ENCODE assay signal across 8 mouse cellular contexts in genomic region chr11:5505856-5506575, GRCm38 (mm10). TPM values are rescaled to one million over a fixed set of nuclear protein-coding genes. Genes with fewer than 3 reads are reported as not detected.
A peak's percentile ranks its signal among the peaks of the same experiment; 100 is the strongest.
DNase-seq lines count a peak whose midpoint lies in the region; ATAC-seq lines count a peak whose summit lies in the region.

No protein-coding gene starts in this region.

- peaks cover 12% of the 10 kb centered on the region; the same call in 1 of the 2 replicates for H3K4me1 ChIP-seq in kidney, embryonic 15.5 days

- peak overlapping the region; percentile 29 for H3K27ac ChIP-seq in kidney, embryonic 15.5 days

- peak overlapping the region; percentile 14 for H3K4me3 ChIP-seq in kidney, embryonic 15.5 days (replicated peaks)

- no peaks in the 10 kb centered on the region for H3K36me3 ChIP-seq in kidney, embryonic 15.5 days

- DNase-seq in B cell, adult 2 months: peak; percentile 21 to 27
- peak; percentile 95 for DNase-seq in R1 (ENCODE audit: low read depth, low spot score)
- peak; percentile 72 to 75 for DNase-seq in heart, adult 9 months (ENCODE audit: low spot score in 2 of 2)
- peak; percentile 84 for DNase-seq in lung, postnatal 36 days
- no peak for DNase-seq in left cerebral cortex, adult 18-20 months (ENCODE audit: low spot score in 2 of 2)
- DNase-seq in gastrocnemius, adult 8-10 months (ENCODE audit: low spot score in 2 of 2): no peak

- ATAC-seq in kidney, embryonic 15.5 days (replicated peaks; ENCODE audit: low FRiP score): peak; percentile 56; the same call in 1 of the 2 replicates
- ATAC-seq in erythroid progenitor cell, adult 5-6 weeks (replicated peaks; ENCODE audit: low FRiP score, poor library complexity, severe bottlenecking): no peak

- no peaks in the 10 kb centered on the region for H3K9me3 ChIP-seq in kidney, embryonic 15.5 days (replicated peaks)

- peak overlapping the region; percentile 40 for H3K4me2 ChIP-seq in kidney, embryonic 15.5 days

- 15% methylated on average over 18 of the region's 18 CpGs for WGBS in kidney, embryonic 15.5 days

- H3K9ac ChIP-seq in kidney, embryonic 15.5 days: 0 out of 2 replicates have a peak overlapping the region, but pooled peaks have one; percentile 11

- no peaks in the 10 kb centered on the region for H3K27me3 ChIP-seq in kidney, embryonic 15.5 days

RNA-seq across cellular contexts. Expression of gene Xbp1, which starts 14.4 kb away (rescaled TPM):
- 189 and 200 TPM in 2 replicates for polyA plus RNA-seq in kidney, embryonic 15.5 days (2015; fragmentation: Nextera tagmentation; extraction: Ambion mirVana)
- 100 to 1,000 TPM; 119 to 141 TPM for total RNA-seq in left cerebral cortex, adult 18-20 months (2021)
- 100 to 1,000 TPM in 1 of 4 experiments, 10 to 100 TPM in 3; 57.4 to 110 (median 72.7) TPM for total RNA-seq in gastrocnemius, adult 8-10 months (2022)
- 42.8 and 44.7 TPM in 2 replicates for total RNA-seq in erythroid progenitor cell, adult 5-6 weeks (2015; ENCODE audit: low replicate concordance)
- total RNA-seq in erythroid progenitor cell, adult 5-6 weeks (2017; ENCODE audit: low replicate concordance): 27.2 and 32.3 TPM in 2 replicates

RNA-seq across cellular contexts. Expression of gene Ccdc117, which starts 36.0 kb away (rescaled TPM):
- polyA plus RNA-seq in kidney, embryonic 15.5 days (2015; fragmentation: Nextera tagmentation; extraction: Ambion mirVana): 18.8 and 19.7 TPM in 2 replicates
- 10 to 100 TPM; 18.0 to 18.7 TPM for total RNA-seq in left cerebral cortex, adult 18-20 months (2021)
- total RNA-seq in gastrocnemius, adult 8-10 months (2022): 10 to 100 TPM; 19.2 to 27.7 (median 24.0) TPM
- total RNA-seq in erythroid progenitor cell, adult 5-6 weeks (2015; ENCODE audit: low replicate concordance): 2.5 and 4.6 TPM in 2 replicates
- total RNA-seq in erythroid progenitor cell, adult 5-6 weeks (2017; ENCODE audit: low replicate concordance): 8.2 and 12.6 TPM in 2 replicates

Comparison
In these comparisons a context has a peak if more than half of its experiments do, and no peak if none do; other contexts are left out.
1. DNase-seq: peak in B cell, adult 2 months (2 of 2), R1 (single experiment), heart, adult 9 months (2 of 2) and lung, postnatal 36 days (single experiment); none in left cerebral cortex, adult 18-20 months (0 of 2) and gastrocnemius, adult 8-10 months (0 of 2).